Mouse (Mus musculus): ENCODE results near the gene Nfkb1.

The Nfkb1 gene

GRCm38 (mm10) chr3:135586471-135586880, 104.9 kb downstream of the Nfkb1 start:
- DNase-seq (ENCODE audit: low read depth, low spot score) = no peak

- DNase-seq (ENCODE audit: low read depth, low spot score) = no peak
Measured at GRCm38 (mm10) chr3:135586060-135586459, 105.3 kb downstream of the Nfkb1 start.

GRCm38 (mm10) chr3:135585482-135585881, 105.9 kb downstream of the Nfkb1 start:
- DNase-seq (ENCODE audit: low read depth, low spot score) = no peak

- no peak for DNase-seq (ENCODE audit: low read depth, low spot score)
Measured at GRCm38 (mm10) chr3:135582246-135582645, 109.1 kb downstream of the Nfkb1 start.

- no peak for DNase-seq (ENCODE audit: low read depth, low spot score)
Measured at GRCm38 (mm10) chr3:135581606-135582117, 109.7 kb downstream of the Nfkb1 start.

GRCm38 (mm10) chr3:135580439-135581275, 110.7 kb downstream of the Nfkb1 start:
- DNase-seq (ENCODE audit: low read depth, low spot score) = no peak

GRCm38 (mm10) chr3:135579179-135579578, 112.2 kb downstream of the Nfkb1 start:
- DNase-seq (ENCODE audit: low read depth, low spot score) = no peak

GRCm38 (mm10) chr3:135578588-135579140, 112.7 kb downstream of the Nfkb1 start:
- DNase-seq (ENCODE audit: low read depth, low spot score) = no peak

- DNase-seq (ENCODE audit: low read depth, low spot score) = no peak
Measured at GRCm38 (mm10) chr3:135575126-135575525, 116.2 kb downstream of the Nfkb1 start.

- DNase-seq (ENCODE audit: low read depth, low spot score) = no peak
Measured at GRCm38 (mm10) chr3:135573051-135573450, 118.3 kb downstream of the Nfkb1 start.

GRCm38 (mm10) chr3:135571540-135571939, 119.8 kb downstream of the Nfkb1 start:
- DNase-seq (ENCODE audit: low read depth, low spot score) = no peak

GRCm38 (mm10) chr3:135568633-135569032, 122.7 kb downstream of the Nfkb1 start:
- no peak for DNase-seq (ENCODE audit: low read depth, low spot score)

- DNase-seq (ENCODE audit: low read depth, low spot score) = no peak
Measured at GRCm38 (mm10) chr3:135567888-135568287, 123.5 kb downstream of the Nfkb1 start.

GRCm38 (mm10) chr3:135565306-135565705, 126.0 kb downstream of the Nfkb1 start:
- no peak for DNase-seq (ENCODE audit: low read depth, low spot score)

GRCm38 (mm10) chr3:135564706-135565105, 126.6 kb downstream of the Nfkb1 start:
- DNase-seq (ENCODE audit: low read depth, low spot score) = no peak

- DNase-seq (ENCODE audit: low read depth, low spot score) = no peak
Measured at GRCm38 (mm10) chr3:135563163-135563689, 128.1 kb downstream of the Nfkb1 start.

- no peak for DNase-seq (ENCODE audit: low read depth, low spot score)
Measured at GRCm38 (mm10) chr3:135562036-135562435, 129.3 kb downstream of the Nfkb1 start.

- DNase-seq (ENCODE audit: low read depth, low spot score) = no peak
Measured at GRCm38 (mm10) chr3:135556851-135557662, 134.3 kb downstream of the Nfkb1 start.

GRCm38 (mm10) chr3:135556052-135556587, 135.2 kb downstream of the Nfkb1 start:
- no peak for DNase-seq (ENCODE audit: low read depth, low spot score)

- DNase-seq (ENCODE audit: low read depth, low spot score) = no peak
Measured at GRCm38 (mm10) chr3:135555192-135555591, 136.2 kb downstream of the Nfkb1 start.

GRCm38 (mm10) chr3:135552874-135553273, 138.5 kb downstream of the Nfkb1 start:
- no peak for DNase-seq (ENCODE audit: low read depth, low spot score)

- DNase-seq (ENCODE audit: low read depth, low spot score) = no peak
Measured at GRCm38 (mm10) chr3:135547298-135547697, 144.0 kb downstream of the Nfkb1 start.

Measured in retina, adult 2 months (tissue).